Comparison of ENCODE assay signal across 20 mouse cellular contexts in genomic region chr8:106644957-106645356, GRCm38 (mm10). TPM values are rescaled to one million over a fixed set of nuclear protein-coding genes. Genes with fewer than 3 reads are reported as not detected.
DNase-seq lines count a peak whose midpoint lies in the region; ATAC-seq and TF ChIP-seq lines count a peak whose summit lies in the region.
"Had no signal": no experiment of that assay in that cellular context is flagged by ENCODE, and none has a peak within 500 bp of the region (broad histone marks: within the 10 kb centered on the region; RNA-seq: fewer than 3 reads in every experiment).

No protein-coding gene starts in this region.

- H3K27ac ChIP-seq in liver, embryonic 14.5 days = no peak overlapping the region
- no peak overlapping the region for H3K27ac ChIP-seq in CH12.LX (ENCODE audit: insufficient read depth, low read depth)
- H3K27ac ChIP-seq: heart, embryonic 13.5 days; hindbrain, embryonic 10.5 days; limb, embryonic 10.5 days; liver, embryonic 15.5 days; midbrain, embryonic 10.5 days had no signal

- dilution Hi-C loops in CH12.LX (cut with MboI; ENCODE audit: extremely low pct_ligation_motif_present, extremely low pct_unique_long_range_greater_than_20kb, low sequenced_read_pairs) = no loop called here

- ATAC-seq in CD4-positive, CD25-positive, alpha-beta regulatory T cell, adult 4 months = no peak
- ATAC-seq in liver, embryonic 14.5 days (ENCODE audit: insufficient read depth) = no peak

- TF ChIP-seq POLR2A in CH12.LX (IDR thresholded peaks at IDR 0.05; ENCODE audit: low read depth, low read length) = no peak

- no peaks in the 10 kb centered on the region for H3K36me3 ChIP-seq in liver, embryonic 14.5 days (replicated peaks; ENCODE audit: control insufficient read depth, insufficient read depth, low read depth)
- no peaks in the 10 kb centered on the region for H3K36me3 ChIP-seq in CH12.LX (replicated peaks in 1 of 2; ENCODE audit: control insufficient read depth in 1 of 2, insufficient read depth in 1 of 2, low read length in 1 of 2)
- H3K36me3 ChIP-seq: heart, embryonic 13.5 days; hindbrain, embryonic 10.5 days; limb, embryonic 10.5 days; liver, embryonic 15.5 days; midbrain, embryonic 10.5 days had no signal

- no peak overlapping the region for H3K4me2 ChIP-seq in liver, embryonic 14.5 days (ENCODE audit: low read depth)
- no peak overlapping the region for H3K4me2 ChIP-seq in CH12.LX (ENCODE audit: insufficient read depth, low read depth, poor library complexity, severe bottlenecking)
- H3K4me2 ChIP-seq: heart, embryonic 13.5 days; liver, embryonic 15.5 days had no signal

- WGBS in liver, embryonic 14.5 days (ENCODE audit: insufficient replicate concordance) = 51% methylated on average over 3 of the region's 3 CpGs

- no peaks in the 10 kb centered on the region for H3K27me3 ChIP-seq in liver, embryonic 14.5 days (ENCODE audit: control insufficient read depth, insufficient read depth, low read length)
- H3K27me3 ChIP-seq in CH12.LX (replicated peaks) = no peaks in the 10 kb centered on the region
- H3K27me3 ChIP-seq: heart, embryonic 13.5 days; liver, embryonic 15.5 days had no signal

- H3K4me1 ChIP-seq in liver, embryonic 14.5 days (replicated peaks; ENCODE audit: control insufficient read depth in 2 of 2, insufficient read depth in 2 of 2, low read length in 1 of 2) = peaks cover 0 to 8% of the 10 kb centered on the region in 2 experiments; a peak in 2 of 4 replicates
- peaks cover 0 to 27% of the 10 kb centered on the region in 2 experiments; a peak in 2 of 4 replicates for H3K4me1 ChIP-seq in CH12.LX (ENCODE audit: control insufficient read depth in 1 of 2, insufficient read depth in 2 of 2)
- H3K4me1 ChIP-seq: hindbrain, embryonic 10.5 days had no signal

- H3K4me3 ChIP-seq in liver, embryonic 14.5 days (ENCODE audit: insufficient read depth in 1 of 2, low read depth in 2 of 2, low read length in 2 of 2) = no peak overlapping the region
- no peak overlapping the region for H3K4me3 ChIP-seq in CH12.LX (replicated peaks in 1 of 3; ENCODE audit: low read depth in 2 of 3, low read length in 2 of 3, poor library complexity in 1 of 3)
- H3K4me3 ChIP-seq: erythroblast, embryonic 14.5 days; heart, embryonic 13.5 days; hindbrain, embryonic 10.5 days; limb, embryonic 10.5 days; liver, embryonic 15.5 days; midbrain, embryonic 10.5 days had no signal

- TF ChIP-seq EP300 in liver, embryonic 14.5 days (IDR thresholded peaks at IDR 0.05; ENCODE audit: low read depth) = no peak
- TF ChIP-seq EP300 in CH12.LX (IDR thresholded peaks at IDR 0.05; ENCODE audit: low read length) = no peak

- no peaks in the 10 kb centered on the region for H3K9me3 ChIP-seq in liver, embryonic 14.5 days (ENCODE audit: control insufficient read depth, low read length)
- H3K9me3 ChIP-seq in CH12.LX (replicated peaks; ENCODE audit: low read length) = no peaks in the 10 kb centered on the region
- H3K9me3 ChIP-seq: heart, embryonic 13.5 days; hindbrain, embryonic 10.5 days; limb, embryonic 10.5 days; liver, embryonic 15.5 days; midbrain, embryonic 10.5 days had no signal

- peak; percentile 16; the same call in 1 of the 2 replicates for TF ChIP-seq CTCF in liver, embryonic 14.5 days (IDR thresholded peaks at IDR 0.05; ENCODE audit: low read depth)
- TF ChIP-seq CTCF in CH12.LX (conservative IDR thresholded peaks at IDR 0.05 in 1 of 2, IDR thresholded peaks at IDR 0.05 in 1 of 2; ENCODE audit: low read depth in 2 of 2, low read length in 2 of 2) = peak in 1 of 2 experiments; percentile 55; a peak in 2 of 4 replicates

- DNase-seq in CD4-positive, CD25-positive, alpha-beta regulatory T cell, adult 2 months (ENCODE audit: low read depth, low spot score) = peak; percentile 34
- no peak for DNase-seq in liver, embryonic 14.5 days (ENCODE audit: low read depth in 3 of 3, low spot score in 3 of 3)
- no peak for DNase-seq in liver
- peak; percentile 11 for DNase-seq in CH12.LX (ENCODE audit: extremely low read depth)
- DNase-seq in induced T-regulatory cell, adult 2 months (ENCODE audit: low read depth) = peak; percentile 40
- no peak for DNase-seq in retina, postnatal 1 day
- no peak for DNase-seq in right cerebral cortex, postnatal 10 days (ENCODE audit: low spot score in 2 of 2)
- DNase-seq: adrenal gland, postnatal 10 days; cerebellum, adult 9-11 months; gastrocnemius, postnatal 36 days; kidney, adult 8-10 months; right cerebral cortex, postnatal 4 days; thymus, postnatal 4 days had no signal

- in situ Hi-C loops in CH12.LX (cut with MboI; ENCODE audit: low pct_ligation_motif_present, low pct_unique_long_range_greater_than_20kb, low sequenced_read_pairs) = loop anchor here (5.0 kb wide), 1 partner anchor 83 kb away; no protein-coding TSS in a partner anchor

- H3K9ac ChIP-seq in liver, embryonic 14.5 days (replicated peaks) = no peak overlapping the region
- H3K9ac ChIP-seq in CH12.LX (ENCODE audit: insufficient read depth, low read depth) = no peak overlapping the region
- H3K9ac ChIP-seq: heart, embryonic 13.5 days; liver, embryonic 15.5 days had no signal

- H3K79me2 ChIP-seq in CH12.LX (replicated peaks; ENCODE audit: control insufficient read depth, extremely low read depth, insufficient read depth, poor library complexity, severe bottlenecking) = no peaks in the 10 kb centered on the region

- peak; percentile 42 for TF ChIP-seq RAD21 in CH12.LX (IDR thresholded peaks at IDR 0.05; ENCODE audit: low read depth, low read length)

TF ChIP-seq in CH12.LX, 34 proteins besides CTCF, POLR2A, EP300 and RAD21:
- TF ChIP-seq ZC3H11A (IDR thresholded peaks at IDR 0.05; ENCODE audit: low read depth, low read length) = no peak
- no peak for TF ChIP-seq MEF2A (IDR thresholded peaks at IDR 0.05; ENCODE audit: borderline replicate concordance, low read depth, low read length)
- TF ChIP-seq TBP (conservative IDR thresholded peaks at IDR 0.05; ENCODE audit: low read depth, low read length) = no peak
- no peak for TF ChIP-seq E2F4 (IDR thresholded peaks at IDR 0.05; ENCODE audit: insufficient replicate concordance, low read depth, low read length)
- TF ChIP-seq SMC3 (IDR thresholded peaks at IDR 0.05; ENCODE audit: low read depth, low read length) = 0 out of 2 replicates have a peak, but pooled peaks have one; percentile 21
- TF ChIP-seq SIN3A (IDR thresholded peaks at IDR 0.05; ENCODE audit: low read length) = no peak
- TF ChIP-seq NRF1 (IDR thresholded peaks at IDR 0.05; ENCODE audit: low read depth, low read length) = no peak
- TF ChIP-seq ELF1 (IDR thresholded peaks at IDR 0.05; ENCODE audit: low read depth, low read length) = no peak

RNA-seq across cellular contexts. Expression of gene Tango6, which starts 37.9 kb away (rescaled TPM):
- 10 to 100 TPM in 1 of 2 experiments, 1 to 10 TPM in 1; 8.6 to 16.3 TPM for polyA plus RNA-seq in CD4-positive, CD25-positive, alpha-beta regulatory T cell, adult 4 months (2017; shearing (Covaris generic))
- 1.5 and 1.7 TPM in 2 replicates for polyA plus RNA-seq in liver, embryonic 14.5 days (2012; rRNA removed)
- 2.4 and 2.6 TPM in 2 replicates for polyA plus RNA-seq in liver, embryonic 14.5 days (2014; fragmentation: Nextera tagmentation; extraction: Ambion mirVana)
- total RNA-seq in CH12.LX (2012; rRNA removed) (4.3 and 4.5 TPM in 2 replicates), CH12.LX (2014; rRNA removed) (2.1 and 2.9 TPM in 2 replicates)
- polyA plus RNA-seq in CH12.LX (2012; ENCODE audit: insufficient read length, low read depth) = 5.6 and 6.4 TPM in 2 replicates

RNA-seq across cellular contexts. Expression of gene Cdh1, which starts 41.8 kb away (rescaled TPM):
- polyA plus RNA-seq in CD4-positive, CD25-positive, alpha-beta regulatory T cell, adult 4 months (2017; shearing (Covaris generic)) = under 1 TPM; 0.56 to 0.81 TPM
- 9.6 and 11.4 TPM in 2 replicates for polyA plus RNA-seq in liver, embryonic 14.5 days (2012; rRNA removed)
- 13.7 and 14.8 TPM in 2 replicates for polyA plus RNA-seq in liver, embryonic 14.5 days (2014; fragmentation: Nextera tagmentation; extraction: Ambion mirVana)
- total RNA-seq in CH12.LX (2012; rRNA removed) = 0.13 TPM in 1 of 2 replicates, not detected in the other
- total RNA-seq in CH12.LX (2014; rRNA removed) = not detected in 2 replicates
- not detected in 2 replicates for polyA plus RNA-seq in CH12.LX (2012; ENCODE audit: insufficient read length, low read depth)
- polyA plus RNA-seq: erythroblast, embryonic 14.5 days had no signal

Comparison
In these comparisons a context has a peak if more than half of its experiments do, and no peak if none do; other contexts are left out.
1. DNase-seq: peak in CD4-positive, CD25-positive, alpha-beta regulatory T cell, adult 2 months (single experiment), CH12.LX (single experiment) and induced T-regulatory cell, adult 2 months (single experiment); none in liver, embryonic 14.5 days (0 of 3), liver (single experiment), retina, postnatal 1 day (single experiment) and right cerebral cortex, postnatal 10 days (0 of 2).
2. RNA of gene Cdh1, which starts 41.8 kb away (polyA plus RNA-seq): 9.6 to 14.8 TPM in liver, embryonic 14.5 days; 0.56 to 0.81 TPM in CD4-positive, CD25-positive, alpha-beta regulatory T cell, adult 4 months and not detected in CH12.LX; every median in the first group is over 4 times any median in the second.